Mouse (Mus musculus) E14TG2a.4 (cell line): ENCODE results near the gene Trip12.

ENCODE experiments used
- CTCF ChIP-seq: conservative IDR thresholded peaks from 2 replicates; pipeline ENCODE4 v1.5.1; 2014; ENCODE audit warnings: low read length
- POU5F1 ChIP-seq: IDR thresholded peaks from 2 replicates; pipeline ENCODE4 v1.6.1; 2014; ENCODE audit warnings: low read length, borderline replicate concordance

DNA sequence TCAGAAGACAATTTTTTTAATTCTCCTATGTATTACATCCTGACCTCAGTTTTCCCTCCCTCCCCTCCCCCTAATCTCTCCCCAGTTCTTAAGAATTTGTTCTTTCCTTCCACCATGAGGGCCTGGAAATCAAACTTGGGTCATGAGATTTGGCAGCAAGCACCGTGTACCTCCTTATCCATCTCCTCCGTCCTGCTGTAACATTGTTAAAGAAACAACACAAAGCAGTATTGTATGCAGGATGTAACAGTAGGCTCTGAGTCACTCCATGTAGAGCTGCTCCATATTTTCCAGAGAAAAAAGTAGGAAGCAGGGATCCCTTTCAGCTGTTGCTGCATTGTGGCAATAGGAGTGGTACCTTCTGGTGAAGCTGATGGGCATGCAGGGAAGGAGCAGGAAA, 15.4 kb upstream of the Trip12 start:
- TF ChIP-seq CTCF, result no peak
- no peak for TF ChIP-seq POU5F1
